Mouse (Mus musculus): Measurements from ENCODE around the gene Ubxn11.

Ubxn11 gene

GRCm38 (mm10) chr4:134091225-134091529 is 11.2 kb upstream of the Ubxn11 start:
- DNase-seq = no peak

- DNase-seq = peak; percentile 58
Observed at GRCm38 (mm10) chr4:134092382-134093288, 9.7 kb upstream of the Ubxn11 start.

- DNase-seq = no peak
Observed at GRCm38 (mm10) chr4:134094004-134094564, 8.3 kb upstream of the Ubxn11 start.

- DNase-seq = peak; percentile 35
Observed at GRCm38 (mm10) chr4:134094923-134095547, 7.3 kb upstream of the Ubxn11 start, which contains the start of gene Cd52. Gene Cd52, minus strand, starts transcription at chr4:134095082.

GRCm38 (mm10) chr4:134096120-134096519 is 6.2 kb upstream of the Ubxn11 start:
- DNase-seq = no peak

GRCm38 (mm10) chr4:134097015-134097608 is 5.3 kb upstream of the Ubxn11 start:
- no peak for DNase-seq

- peak; percentile 45 for DNase-seq
Observed at GRCm38 (mm10) chr4:134098628-134099027, 3.7 kb upstream of the Ubxn11 start.

GRCm38 (mm10) chr4:134100245-134100644 is 2.1 kb upstream of the Ubxn11 start:
- DNase-seq = no peak

GRCm38 (mm10) chr4:134102742-134103119 is 361 bp downstream of the Ubxn11 start:
- DNase-seq = no peak

- DNase-seq = no peak
Observed at GRCm38 (mm10) chr4:134106105-134106504, 3.7 kb downstream of the Ubxn11 start.

GRCm38 (mm10) chr4:134107730-134108129 is 5.4 kb downstream of the Ubxn11 start:
- DNase-seq = no peak

- DNase-seq = no peak
Observed at GRCm38 (mm10) chr4:134108196-134108595, 5.8 kb downstream of the Ubxn11 start.

GRCm38 (mm10) chr4:134110653-134111052 is 8.3 kb downstream of the Ubxn11 start:
- no peak for DNase-seq

GRCm38 (mm10) chr4:134112403-134112802 is 10.0 kb downstream of the Ubxn11 start:
- no peak for DNase-seq

GRCm38 (mm10) chr4:134113356-134113994 is 11.1 kb downstream of the Ubxn11 start:
- no peak for DNase-seq

- no peak for DNase-seq
Observed at GRCm38 (mm10) chr4:134114038-134114437, 11.7 kb downstream of the Ubxn11 start.

GRCm38 (mm10) chr4:134115215-134116144 is 13.1 kb downstream of the Ubxn11 start:
- no peak for DNase-seq

GRCm38 (mm10) chr4:134116501-134116900 is 14.1 kb downstream of the Ubxn11 start:
- no peak for DNase-seq

- no peak for DNase-seq
Observed at GRCm38 (mm10) chr4:134117012-134117411, 14.6 kb downstream of the Ubxn11 start.

- DNase-seq = no peak
Observed at GRCm38 (mm10) chr4:134118126-134118800, 15.9 kb downstream of the Ubxn11 start.

GRCm38 (mm10) chr4:134119042-134119441 is 16.7 kb downstream of the Ubxn11 start:
- DNase-seq = no peak
